Mouse (Mus musculus): ENCODE data around the gene C1qbp. TPM values are rescaled to one million over a fixed set of nuclear protein-coding genes. Genes with fewer than 3 reads are reported as not detected.
A peak's percentile ranks its signal among the peaks of the same experiment; 100 is the strongest.

Gene C1qbp
- total and polyA plus RNA-seq, 2 experiments from 2014 or later: 21.9 to 194 TPM

DNA sequence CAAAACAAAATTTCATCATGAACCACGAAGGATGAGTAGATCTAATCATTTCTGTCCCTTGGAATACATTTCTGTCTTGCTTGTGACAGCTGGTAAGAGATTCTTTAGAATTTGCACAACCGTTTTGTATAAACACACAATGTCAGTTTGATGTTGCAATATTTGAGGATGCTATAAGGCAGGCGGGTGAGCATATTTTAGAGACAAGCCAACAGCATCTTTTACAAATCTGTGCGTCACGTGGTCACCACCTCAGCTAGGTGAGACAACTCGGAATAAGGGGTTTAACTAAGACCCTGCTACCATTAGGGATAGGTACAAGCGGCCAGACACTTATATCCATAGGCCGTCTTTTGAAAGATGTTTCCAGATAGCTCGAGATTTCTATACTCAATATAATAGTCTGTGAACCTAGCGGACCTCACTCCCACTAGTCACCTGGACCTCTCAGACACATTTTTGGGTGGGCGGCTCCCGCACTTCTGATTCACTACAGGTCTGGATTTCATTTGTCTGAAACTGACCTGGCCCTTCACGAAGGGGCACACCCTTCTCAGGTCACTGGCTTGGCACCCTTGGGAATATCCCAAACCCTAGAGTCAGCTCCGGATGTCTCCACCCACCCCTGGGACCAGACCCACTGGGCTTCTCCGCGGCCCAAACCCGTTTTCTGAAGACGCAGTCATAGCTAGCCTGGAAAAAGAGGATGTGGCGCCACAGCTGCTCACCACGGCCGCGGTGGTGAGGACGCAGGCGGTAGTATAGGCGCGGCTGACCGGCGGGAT lies 35.8 kb upstream of the C1qbp start:
- DNase-seq (ENCODE audit: low spot score): no peak
- peaks cover 8% of the 10 kb centered on the region for H3K4me1 ChIP-seq (ENCODE audit: insufficient read depth, low read length)
- WGBS: 7% methylated on average over 22 of the region's 28 CpGs
- peak overlapping the region; percentile 87 for H3K27ac ChIP-seq (ENCODE audit: low read depth, low read length)
- no peaks in the 10 kb centered on the region for H3K27me3 ChIP-seq (ENCODE audit: insufficient read depth, low read length)
- H3K9ac ChIP-seq (replicated peaks; ENCODE audit: low read length, poor library complexity, severe bottlenecking): peak overlapping the region; percentile 93
- no peaks in the 10 kb centered on the region for H3K9me3 ChIP-seq (ENCODE audit: low read length)
- ATAC-seq (ENCODE audit: low FRiP score): peak; percentile 27; the same call in 1 of the 2 replicates
- H3K4me2 ChIP-seq (ENCODE audit: low read depth, low read length, poor library complexity, severe bottlenecking): peak overlapping the region; percentile 80
- peaks cover 5% of the 10 kb centered on the region; the same call in 1 of the 2 replicates for H3K36me3 ChIP-seq (ENCODE audit: insufficient read depth, low read length)
- H3K4me3 ChIP-seq (ENCODE audit: low read depth, low read length): peak overlapping the region; percentile 91
- TF ChIP-seq CTCF (IDR thresholded peaks at IDR 0.05): no peak

GRCm38 (mm10) chr11:71017051-71017450 lies 34.2 kb upstream of the C1qbp start:
- no peak overlapping the region for H3K4me2 ChIP-seq (ENCODE audit: low read depth, low read length, poor library complexity, severe bottlenecking)

DNA sequence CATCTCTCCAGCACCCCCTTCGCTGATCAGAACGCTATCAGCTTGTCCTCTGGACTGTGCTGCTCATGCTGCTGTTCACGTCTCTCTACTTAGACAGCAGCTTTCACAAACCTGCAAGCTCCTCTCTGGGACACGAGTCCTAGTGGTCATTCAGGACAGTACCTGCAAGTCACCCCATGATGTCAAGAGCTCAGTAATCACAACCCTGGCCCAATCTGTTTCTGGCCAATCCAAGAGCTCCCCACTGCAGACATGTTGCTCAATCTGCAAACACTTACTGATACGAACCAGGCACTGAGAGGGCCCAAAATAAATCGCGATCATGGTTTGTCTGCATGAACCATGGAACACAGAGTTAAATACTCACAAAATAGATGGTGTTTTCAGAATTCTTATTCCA lies 29.9 kb upstream of the C1qbp start:
- ATAC-seq (ENCODE audit: low FRiP score) (no peak), DNase-seq (ENCODE audit: low spot score) (no peak)
- H3K4me2 ChIP-seq (ENCODE audit: low read depth, low read length, poor library complexity, severe bottlenecking): no peak overlapping the region
- H3K4me3 ChIP-seq (ENCODE audit: low read depth, low read length): no peak overlapping the region
- H3K9me3 ChIP-seq (ENCODE audit: low read length): no peaks in the 10 kb centered on the region
- no peak for TF ChIP-seq CTCF (IDR thresholded peaks at IDR 0.05)
- H3K27me3 ChIP-seq (ENCODE audit: insufficient read depth, low read length): no peaks in the 10 kb centered on the region
- H3K4me1 ChIP-seq (ENCODE audit: insufficient read depth, low read length): no peaks in the 10 kb centered on the region
- H3K9ac ChIP-seq (replicated peaks; ENCODE audit: low read length, poor library complexity, severe bottlenecking): no peak overlapping the region
- H3K27ac ChIP-seq (ENCODE audit: low read depth, low read length): no peak overlapping the region
- WGBS: 95% methylated on average over 7 of the region's 7 CpGs
- peaks cover 16% of the 10 kb centered on the region for H3K36me3 ChIP-seq (ENCODE audit: insufficient read depth, low read length)

More at GRCm38 (mm10) chr11:71017051-71017450, 34.2 kb upstream of the C1qbp start:
- Histone ChIP-seq H3K4me3 (ENCODE audit: low read depth, low read length) (no peak overlapping the region), H3K36me3 (ENCODE audit: insufficient read depth, low read length) (peaks cover 5% of the 10 kb centered on the region; the same call in 1 of the 2 replicates), H3K9me3 (ENCODE audit: low read length) (no peaks in the 10 kb centered on the region), H3K27me3 (ENCODE audit: insufficient read depth, low read length) (no peaks in the 10 kb centered on the region), H3K4me1 (ENCODE audit: insufficient read depth, low read length) (peaks cover 8% of the 10 kb centered on the region), H3K27ac (ENCODE audit: low read depth, low read length) (no peak overlapping the region), H3K9ac (replicated peaks; ENCODE audit: low read length, poor library complexity, severe bottlenecking) (no peak overlapping the region)
- TF ChIP-seq CTCF (IDR thresholded peaks at IDR 0.05): no peak
- DNase-seq (ENCODE audit: low spot score): no peak
- no peak for ATAC-seq (ENCODE audit: low FRiP score)
- 89% methylated on average over 1 of the region's 1 CpGs for WGBS

- Histone ChIP-seq H3K9me3 (ENCODE audit: low read length) (no peaks in the 10 kb centered on the region), H3K4me3 (ENCODE audit: low read depth, low read length) (no peak overlapping the region), H3K4me2 (ENCODE audit: low read depth, low read length, poor library complexity, severe bottlenecking) (no peak overlapping the region), H3K36me3 (ENCODE audit: insufficient read depth, low read length) (peaks cover 14% of the 10 kb centered on the region), H3K27ac (ENCODE audit: low read depth, low read length) (no peak overlapping the region), H3K9ac (replicated peaks; ENCODE audit: low read length, poor library complexity, severe bottlenecking) (no peak overlapping the region), H3K4me1 (ENCODE audit: insufficient read depth, low read length) (peaks cover under 1% of the 10 kb centered on the region; the same call in 1 of the 2 replicates), H3K27me3 (ENCODE audit: insufficient read depth, low read length) (no peaks in the 10 kb centered on the region)
- no peak for TF ChIP-seq CTCF (IDR thresholded peaks at IDR 0.05)
- whole genome bisulfite sequencing: 95% methylated on average over 3 of the region's 3 CpGs
- no peak for DNase-seq (ENCODE audit: low spot score)
- ATAC-seq (ENCODE audit: low FRiP score): no peak
Observed at GRCm38 (mm10) chr11:71008321-71008720, 25.5 kb upstream of the C1qbp start.

- Histone ChIP-seq H3K9ac (replicated peaks; ENCODE audit: low read length, poor library complexity, severe bottlenecking) (no peak overlapping the region), H3K27ac (ENCODE audit: low read depth, low read length) (no peak overlapping the region), H3K27me3 (ENCODE audit: insufficient read depth, low read length) (no peaks in the 10 kb centered on the region), H3K4me3 (ENCODE audit: low read depth, low read length) (no peak overlapping the region), H3K4me1 (ENCODE audit: insufficient read depth, low read length) (peaks cover 5% of the 10 kb centered on the region; the same call in 1 of the 2 replicates), H3K4me2 (ENCODE audit: low read depth, low read length, poor library complexity, severe bottlenecking) (no peak overlapping the region), H3K36me3 (ENCODE audit: insufficient read depth, low read length) (peaks cover 14% of the 10 kb centered on the region), H3K9me3 (ENCODE audit: low read length) (no peaks in the 10 kb centered on the region)
- no peak for ATAC-seq (ENCODE audit: low FRiP score)
- WGBS: 93% methylated on average over 7 of the region's 7 CpGs
- no peak for TF ChIP-seq CTCF (IDR thresholded peaks at IDR 0.05)
- DNase-seq (ENCODE audit: low spot score): no peak
Observed at GRCm38 (mm10) chr11:71007831-71008230, 25.0 kb upstream of the C1qbp start.

GRCm38 (mm10) chr11:71007026-71007425 lies 24.2 kb upstream of the C1qbp start:
- Histone ChIP-seq H3K27me3 (ENCODE audit: insufficient read depth, low read length) (no peaks in the 10 kb centered on the region), H3K4me3 (ENCODE audit: low read depth, low read length) (no peak overlapping the region), H3K9me3 (ENCODE audit: low read length) (no peaks in the 10 kb centered on the region), H3K4me2 (ENCODE audit: low read depth, low read length, poor library complexity, severe bottlenecking) (no peak overlapping the region), H3K9ac (replicated peaks; ENCODE audit: low read length, poor library complexity, severe bottlenecking) (no peak overlapping the region), H3K36me3 (ENCODE audit: insufficient read depth, low read length) (peaks cover 14% of the 10 kb centered on the region), H3K27ac (ENCODE audit: low read depth, low read length) (no peak overlapping the region), H3K4me1 (ENCODE audit: insufficient read depth, low read length) (peaks cover 9% of the 10 kb centered on the region; the same call in 1 of the 2 replicates)
- TF ChIP-seq CTCF (IDR thresholded peaks at IDR 0.05): no peak
- no peak for ATAC-seq (ENCODE audit: low FRiP score)
- no peak for DNase-seq (ENCODE audit: low spot score)
- WGBS: 95% methylated on average over 6 of the region's 6 CpGs

Data from midbrain, postnatal 0 days (tissue).